Mouse (Mus musculus) thymus, adult 2 months (tissue): ENCODE measurements at regions not wholly inside any gene's neighbourhood (a gene's known extent, or its start where the extent isn't known, plus 50 kb on each side); places are given as distances from the start of the nearest gene placed in this dataset.

Experiments used
- DNase-seq: peaks from one replicate; pipeline ENCODE4 v3.0.0; 2021
- H3K27ac ChIP-seq: fragments of 200-500 bp; 2 replicates; pipeline ENCODE4 v1.5.1; 2012; ENCODE audit warnings: low read length, control low read depth; ENCODE audit not compliant: control insufficient read depth, insufficient read depth
- H3K27me3 ChIP-seq: fragments of 200-500 bp; 2 replicates; pipeline ENCODE4 v1.6.1; 2012; ENCODE audit warnings: mild to moderate bottlenecking, low read length, moderate library complexity, mixed read lengths; ENCODE audit not compliant: control insufficient read depth, insufficient read depth
- H3K36me3 ChIP-seq: fragments of 200-500 bp; 2 replicates; pipeline ENCODE4 v1.6.1; 2012; ENCODE audit warnings: mild to moderate bottlenecking, low read length, moderate library complexity; ENCODE audit not compliant: control insufficient read depth, insufficient read depth
- H3K4me1 ChIP-seq: fragments of 200-500 bp; replicated peaks from 2 replicates; pipeline ENCODE4 v1.6.1; 2012; ENCODE audit warnings: low read length; ENCODE audit not compliant: control insufficient read depth, insufficient read depth
- H3K4me3 ChIP-seq: fragments of 200-500 bp; 2 replicates; pipeline ENCODE4 v1.5.1; 2012; ENCODE audit warnings: mild to moderate bottlenecking, low read length, control low read depth, moderate library complexity; ENCODE audit not compliant: control insufficient read depth, insufficient read depth
- CTCF ChIP-seq: fragments of 200-500 bp; IDR thresholded peaks from 2 replicates; pipeline ENCODE4 v1.5.1; 2012; ENCODE audit warnings: mild to moderate bottlenecking, control low read depth, low read length, moderate library complexity, borderline replicate concordance; ENCODE audit not compliant: control insufficient read depth, poor library complexity, insufficient read depth; ENCODE audit errors: extremely low read depth
- POLR2A ChIP-seq: fragments of 200-500 bp; IDR thresholded peaks from 2 replicates; pipeline ENCODE4 v1.6.1; 2012; ENCODE audit warnings: mild to moderate bottlenecking, low read length, control low read depth, moderate library complexity; ENCODE audit not compliant: control insufficient read depth, poor library complexity, insufficient read depth; ENCODE audit errors: extremely low read depth
- WGBS: fragments of 180-500 bp; shearing (Covaris S2); methylation state at CpG from one replicate; pipeline ENCODE4 v1.1.7; 2018; 5-methylcytosine and 5-hydroxymethylcytosine counted together

- DNase-seq: no peak
- Histone ChIP-seq H3K27me3 (no peaks in the 10 kb centered on the region), H3K36me3 (no peaks in the 10 kb centered on the region), H3K4me3 (no peak overlapping the region), H3K27ac (no peak overlapping the region), H3K4me1 (no peaks in the 10 kb centered on the region)
- TF ChIP-seq CTCF (no peak), POLR2A (no peak)
- 91% methylated on average over 6 of the region's 6 CpGs for WGBS
Observed at GRCm38 (mm10) chr11:111555615-111556014, 489.7 kb downstream of the Kcnj2 start.

DNA sequence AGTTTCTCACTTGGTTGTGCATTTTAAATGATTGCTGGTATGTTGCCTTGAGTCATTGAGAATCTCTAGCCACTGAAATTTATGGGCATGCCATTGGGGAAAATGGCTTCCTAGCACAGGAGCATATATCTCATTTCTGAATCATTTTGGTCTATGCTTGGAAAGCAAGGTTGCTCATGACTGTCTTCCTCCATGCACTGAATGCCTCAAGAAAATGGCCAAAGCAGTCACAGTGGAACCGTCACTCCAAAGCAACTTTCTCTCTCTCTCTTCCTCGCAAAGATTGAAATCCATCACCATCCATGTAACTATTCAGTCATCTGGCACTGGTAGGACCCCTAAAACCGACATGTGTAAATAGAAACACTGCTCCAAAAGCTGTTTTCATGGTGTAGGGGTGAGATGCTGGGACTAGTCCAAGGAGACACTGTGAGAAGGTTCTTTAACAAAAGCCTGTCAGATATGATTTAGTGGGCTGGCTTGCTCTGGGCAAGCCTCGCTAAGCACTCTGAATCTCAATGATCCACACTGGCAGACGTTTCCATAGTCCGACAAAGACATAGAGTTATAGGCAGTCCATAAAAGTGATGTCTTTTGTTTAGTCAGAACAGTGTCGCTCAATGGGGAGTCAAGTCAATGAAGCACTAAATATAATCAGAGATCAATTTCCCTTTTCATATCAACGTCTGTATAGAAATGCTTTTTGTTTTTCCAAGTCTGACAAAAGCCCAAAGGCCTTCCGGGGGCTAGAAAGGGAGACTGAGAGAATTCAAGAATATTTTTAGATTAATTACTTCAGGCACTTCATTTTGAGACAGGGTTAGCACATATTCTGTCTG is 492.6 kb downstream of the Kcnj2 start:
- WGBS: 86% methylated on average over 9 of the region's 9 CpGs
- TF ChIP-seq CTCF (no peak), POLR2A (no peak)
- H3K4me1 ChIP-seq: no peaks in the 10 kb centered on the region

DNA sequence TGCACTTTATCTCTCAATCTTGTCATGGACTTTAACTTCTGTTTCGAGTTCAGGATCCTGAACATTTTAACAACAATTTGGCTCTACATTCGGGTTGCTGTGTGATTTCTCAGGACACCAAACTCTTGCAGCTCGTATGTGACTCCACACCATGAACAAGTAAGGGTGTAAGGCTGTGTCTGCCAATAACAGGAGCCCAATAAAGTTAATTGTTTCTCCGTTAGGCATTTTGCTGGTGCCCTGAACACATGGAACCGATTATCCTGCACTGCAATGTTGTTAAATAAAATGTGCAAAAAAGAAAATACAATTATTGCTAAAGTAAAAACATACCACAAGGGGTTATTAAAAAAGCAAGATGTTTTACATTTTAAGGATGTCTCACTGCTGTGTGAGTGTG is 497.2 kb downstream of the Kcnj2 start:
- WGBS: 86% methylated on average over 5 of the region's 5 CpGs
- Histone ChIP-seq H3K27ac (no peak overlapping the region), H3K4me1 (no peaks in the 10 kb centered on the region), H3K4me3 (no peak overlapping the region), H3K36me3 (no peaks in the 10 kb centered on the region), H3K27me3 (no peaks in the 10 kb centered on the region)
- DNase-seq: no peak
- no peak for TF ChIP-seq CTCF

More for the DNA sequence above, 492.6 kb downstream of the Kcnj2 start:
- Histone ChIP-seq H3K4me3 (no peak overlapping the region), H3K27me3 (no peaks in the 10 kb centered on the region), H3K36me3 (no peaks in the 10 kb centered on the region), H3K27ac (no peak overlapping the region)
- no peak for DNase-seq

GRCm38 (mm10) chr11:111568041-111568440 is 502.1 kb downstream of the Kcnj2 start:
- Histone ChIP-seq H3K4me1 (no peaks in the 10 kb centered on the region), H3K27ac (no peak overlapping the region), H3K27me3 (no peaks in the 10 kb centered on the region), H3K36me3 (no peaks in the 10 kb centered on the region), H3K4me3 (no peak overlapping the region)
- 98% methylated on average over 6 of the region's 6 CpGs for WGBS
- no peak for DNase-seq
- TF ChIP-seq POLR2A: no peak
- TF ChIP-seq CTCF: no peak

- TF ChIP-seq CTCF (no peak), POLR2A (no peak)
- Histone ChIP-seq H3K27ac (no peak overlapping the region), H3K36me3 (no peaks in the 10 kb centered on the region), H3K27me3 (no peaks in the 10 kb centered on the region), H3K4me1 (no peaks in the 10 kb centered on the region), H3K4me3 (no peak overlapping the region)
- WGBS: 86% methylated on average over 9 of the region's 9 CpGs
- DNase-seq: no peak
Observed at GRCm38 (mm10) chr11:111568876-111569275, 502.9 kb downstream of the Kcnj2 start.

DNA sequence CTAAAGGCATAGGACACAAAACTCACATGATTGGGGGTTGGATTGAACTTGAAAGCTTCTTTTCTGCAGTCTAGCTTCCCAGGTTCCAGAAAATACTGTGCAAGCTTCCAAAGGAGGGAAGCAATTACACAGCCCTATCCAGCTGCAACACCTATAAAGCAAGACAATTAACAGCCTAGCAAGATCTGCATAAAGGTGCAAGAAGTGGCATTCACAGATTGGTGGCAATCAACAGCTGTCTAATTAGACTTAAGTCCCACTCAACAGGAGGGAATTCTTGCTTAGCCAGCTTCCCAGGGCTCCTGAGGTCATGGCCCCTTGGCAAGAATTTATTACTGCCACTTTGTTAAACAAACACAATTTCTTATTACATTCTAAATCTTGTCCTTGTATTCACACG is 511.9 kb downstream of the Kcnj2 start:
- 66% methylated on average over 1 of the region's 1 CpGs for WGBS
- no peaks in the 10 kb centered on the region for H3K36me3 ChIP-seq
- TF ChIP-seq POLR2A: no peak
- no peak for TF ChIP-seq CTCF

GRCm38 (mm10) chr11:111582980-111583379 is 517.0 kb downstream of the Kcnj2 start:
- Histone ChIP-seq H3K4me3 (no peak overlapping the region), H3K27ac (no peak overlapping the region), H3K36me3 (no peaks in the 10 kb centered on the region), H3K27me3 (no peaks in the 10 kb centered on the region), H3K4me1 (no peaks in the 10 kb centered on the region)
- 86% methylated on average over 4 of the region's 4 CpGs for WGBS
- TF ChIP-seq POLR2A (no peak), CTCF (no peak)
- DNase-seq: no peak

More for the DNA sequence above, 511.9 kb downstream of the Kcnj2 start:
- Histone ChIP-seq H3K27me3 (no peaks in the 10 kb centered on the region), H3K27ac (no peak overlapping the region), H3K4me3 (no peak overlapping the region), H3K4me1 (no peaks in the 10 kb centered on the region)
- DNase-seq: no peak
